Mouse (Mus musculus): ENCODE measurements around the gene Pclo. TPM values are rescaled to one million over a fixed set of nuclear protein-coding genes. Genes with fewer than 3 reads are reported as not detected.
"Not testable (repeated sequence)": the region's sequence is repeated elsewhere in the genome, so short reads cannot be mapped to it uniquely, and the experiment has no call there.

Gene Pclo
- total and polyA plus RNA-seq, 2 experiments from 2014 or later, result 12.7 to 57.7 TPM

- DNase-seq (ENCODE audit: low spot score) (peak; percentile 49), ATAC-seq (ENCODE audit: low FRiP score) (peak; percentile 34; the same call in 1 of the 2 replicates)
- Histone ChIP-seq H3K27ac (ENCODE audit: low read depth, low read length) (no peak overlapping the region), H3K4me1 (ENCODE audit: insufficient read depth, low read length) (no peaks in the 10 kb centered on the region), H3K4me2 (ENCODE audit: low read depth, low read length, poor library complexity, severe bottlenecking) (no peak overlapping the region), H3K9me3 (ENCODE audit: low read length) (no peaks in the 10 kb centered on the region), H3K36me3 (ENCODE audit: insufficient read depth, low read length) (no peaks in the 10 kb centered on the region), H3K9ac (replicated peaks; ENCODE audit: low read length, poor library complexity, severe bottlenecking) (no peak overlapping the region), H3K4me3 (ENCODE audit: low read depth, low read length) (no peak overlapping the region), H3K27me3 (ENCODE audit: insufficient read depth, low read length) (no peaks in the 10 kb centered on the region)
- WGBS, result 29% methylated on average over 4 of the region's 4 CpGs
- no peak for TF ChIP-seq CTCF (IDR thresholded peaks at IDR 0.05)
Measured at GRCm38 (mm10) chr5:14834155-14834991, 319.7 kb downstream of the Pclo start.

DNA sequence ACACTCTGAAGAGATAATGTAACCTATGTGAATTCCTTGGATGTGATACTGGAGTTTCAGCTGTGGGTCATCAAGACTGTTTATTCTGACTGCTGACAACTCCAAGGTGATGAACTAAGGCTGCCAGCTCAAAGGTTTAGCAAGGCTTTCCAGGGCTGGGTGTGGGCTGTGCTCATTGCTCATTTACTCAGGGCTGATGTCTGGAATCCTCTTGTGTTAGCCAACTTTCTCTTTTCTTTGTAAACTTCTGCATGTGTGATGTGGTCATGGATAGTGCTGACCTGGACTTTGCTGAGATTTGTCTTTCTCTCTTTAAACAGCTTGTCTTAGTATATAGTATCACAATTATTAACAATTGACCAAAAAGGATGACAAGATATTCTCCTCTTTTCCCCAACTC, 338.9 kb downstream of the Pclo start:
- no peak overlapping the region for H3K27ac ChIP-seq (ENCODE audit: low read depth, low read length)
- ATAC-seq (ENCODE audit: low FRiP score) (no peak), DNase-seq (ENCODE audit: low spot score) (no peak)
- no peaks in the 10 kb centered on the region for H3K9me3 ChIP-seq (ENCODE audit: low read length)
- 0 out of 2 replicates have a peak, but pooled peaks cover 2% of the 10 kb centered on the region for H3K36me3 ChIP-seq (ENCODE audit: insufficient read depth, low read length)
- no peak for TF ChIP-seq CTCF (IDR thresholded peaks at IDR 0.05)
- H3K4me2 ChIP-seq (ENCODE audit: low read depth, low read length, poor library complexity, severe bottlenecking), result no peak overlapping the region
- H3K4me1 ChIP-seq (ENCODE audit: insufficient read depth, low read length), result no peaks in the 10 kb centered on the region
- H3K4me3 ChIP-seq (ENCODE audit: low read depth, low read length), result no peak overlapping the region
- H3K27me3 ChIP-seq (ENCODE audit: insufficient read depth, low read length), result no peaks in the 10 kb centered on the region
- H3K9ac ChIP-seq (replicated peaks; ENCODE audit: low read length, poor library complexity, severe bottlenecking), result no peak overlapping the region

DNA sequence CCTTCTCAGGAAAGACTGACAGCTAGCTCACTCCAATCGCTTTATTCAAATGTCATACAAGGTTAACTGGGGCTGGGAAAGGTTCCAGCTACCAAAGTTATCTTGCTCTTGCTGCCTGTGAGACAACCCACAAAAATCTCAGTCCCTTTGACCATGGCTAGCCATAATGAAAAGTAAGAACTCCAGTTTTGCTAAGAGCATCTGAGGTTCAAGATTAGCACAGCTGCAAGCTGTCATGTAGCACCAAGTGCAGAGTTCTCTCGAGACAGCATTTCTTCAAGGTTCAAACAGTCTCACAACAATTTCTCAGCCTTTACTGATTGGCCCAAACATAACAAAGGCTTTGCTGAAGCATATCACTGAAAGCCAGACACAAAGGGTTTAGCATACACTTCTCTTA, 370.6 kb downstream of the Pclo start:
- not testable (repeated sequence) for H3K4me1 ChIP-seq (ENCODE audit: insufficient read depth, low read length); H3K36me3 ChIP-seq (ENCODE audit: insufficient read depth, low read length); H3K9me3 ChIP-seq (ENCODE audit: low read length); H3K9ac ChIP-seq (replicated peaks; ENCODE audit: low read length, poor library complexity, severe bottlenecking); H3K4me2 ChIP-seq (ENCODE audit: low read depth, low read length, poor library complexity, severe bottlenecking); H3K27ac ChIP-seq (ENCODE audit: low read depth, low read length); H3K27me3 ChIP-seq (ENCODE audit: insufficient read depth, low read length); H3K4me3 ChIP-seq (ENCODE audit: low read depth, low read length); DNase-seq (ENCODE audit: low spot score)
- 0 out of 2 replicates have a peak, but pooled peaks have one; percentile 20 for ATAC-seq (ENCODE audit: low FRiP score)
- WGBS, result 52% methylated on average over 2 of the region's 2 CpGs

DNA sequence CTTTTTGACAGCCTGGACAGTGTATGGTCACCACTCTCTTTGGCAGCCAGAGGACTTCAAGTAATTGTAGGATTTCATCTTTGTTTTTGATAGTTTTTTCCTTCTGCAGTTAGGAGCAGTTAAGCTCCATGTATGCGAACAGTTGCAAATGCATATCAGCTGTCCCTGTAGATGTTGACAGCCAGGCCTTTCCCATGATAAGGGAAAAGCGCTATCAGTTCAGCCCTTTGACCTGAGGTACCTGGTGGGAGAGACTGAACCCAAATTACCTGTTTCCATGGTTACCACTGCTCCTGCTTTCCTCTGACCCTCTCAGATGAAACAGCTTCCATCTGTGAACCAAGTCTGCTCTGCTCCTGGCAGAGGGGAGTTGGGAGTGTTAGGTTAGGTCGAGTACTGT, 377.5 kb downstream of the Pclo start:
- WGBS, result 80% methylated on average over 3 of the region's 3 CpGs
- ATAC-seq (ENCODE audit: low FRiP score) (0 out of 2 replicates have a peak, but pooled peaks have one; percentile 32), DNase-seq (ENCODE audit: low spot score) (no peak)
- Histone ChIP-seq H3K9me3 (ENCODE audit: low read length) (peaks cover 8% of the 10 kb centered on the region; the same call in 1 of the 2 replicates), H3K4me2 (ENCODE audit: low read depth, low read length, poor library complexity, severe bottlenecking) (no peak overlapping the region), H3K27me3 (ENCODE audit: insufficient read depth, low read length) (no peaks in the 10 kb centered on the region), H3K4me3 (ENCODE audit: low read depth, low read length) (no peak overlapping the region), H3K4me1 (ENCODE audit: insufficient read depth, low read length) (no peaks in the 10 kb centered on the region), H3K36me3 (ENCODE audit: insufficient read depth, low read length) (no peaks in the 10 kb centered on the region), H3K27ac (ENCODE audit: low read depth, low read length) (no peak overlapping the region), H3K9ac (replicated peaks; ENCODE audit: low read length, poor library complexity, severe bottlenecking) (no peak overlapping the region)
- no peak for TF ChIP-seq CTCF (IDR thresholded peaks at IDR 0.05)

DNA sequence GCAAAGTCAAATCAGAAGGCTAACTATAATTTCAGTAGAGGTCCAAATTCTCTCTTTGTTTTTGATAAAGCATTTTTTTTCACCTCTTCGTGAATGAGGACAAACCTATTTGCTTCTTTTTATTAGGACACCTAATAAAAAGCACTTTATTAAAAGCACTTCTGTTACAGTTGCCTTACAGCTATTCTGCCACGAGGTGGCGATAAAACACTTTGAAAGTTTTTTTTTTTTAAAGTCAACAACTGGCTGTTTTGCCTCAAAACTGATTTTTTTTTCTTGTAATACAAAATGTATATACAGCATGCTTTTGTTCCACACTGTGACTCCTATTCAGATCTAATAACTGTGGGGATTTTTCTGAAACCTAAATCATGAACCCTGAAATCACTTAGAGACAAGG, 388.8 kb downstream of the Pclo start:
- not testable (repeated sequence) for H3K4me1 ChIP-seq (ENCODE audit: insufficient read depth, low read length); H3K27me3 ChIP-seq (ENCODE audit: insufficient read depth, low read length); H3K9me3 ChIP-seq (ENCODE audit: low read length); H3K36me3 ChIP-seq (ENCODE audit: insufficient read depth, low read length); H3K9ac ChIP-seq (replicated peaks; ENCODE audit: low read length, poor library complexity, severe bottlenecking); H3K4me3 ChIP-seq (ENCODE audit: low read depth, low read length); H3K4me2 ChIP-seq (ENCODE audit: low read depth, low read length, poor library complexity, severe bottlenecking); H3K27ac ChIP-seq (ENCODE audit: low read depth, low read length); ATAC-seq (ENCODE audit: low FRiP score)
- peak; percentile 7 for DNase-seq (ENCODE audit: low spot score)
- WGBS, result 13% methylated on average over 3 of the region's 3 CpGs
- TF ChIP-seq CTCF (IDR thresholded peaks at IDR 0.05), result 0 out of 2 replicates have a peak, but pooled peaks have one; percentile 8
